Mouse (Mus musculus): ENCODE results near the gene Pkm.

GRCm38 (mm10) chr9:59680534-59680875 is 24.3 kb downstream of the Pkm start:
- TF ChIP-seq NRF1 (IDR thresholded peaks at IDR 0.05; ENCODE audit: insufficient read depth, low read depth, low read length, poor library complexity, severe bottlenecking) (no peak), POLR2A (IDR thresholded peaks at IDR 0.05; ENCODE audit: control insufficient read depth in 1 of 2, insufficient read depth in 1 of 2, low read depth in 1 of 2, low read length in 2 of 2, poor library complexity in 1 of 2) (no peak), SMC3 (IDR thresholded peaks at IDR 0.05; ENCODE audit: low read depth, low read length) (no peak), CTCF (IDR thresholded peaks at IDR 0.05 in 2 of 3, conservative IDR thresholded peaks at IDR 0.05 in 1 of 3; ENCODE audit: control insufficient read depth in 1 of 3, insufficient read depth in 1 of 3, low read depth in 2 of 3, low read length in 3 of 3, poor library complexity in 1 of 3, severe bottlenecking in 1 of 3) (no peak), ZKSCAN1 (IDR thresholded peaks at IDR 0.05; ENCODE audit: low read depth, low read length) (no peak), EP300 (IDR thresholded peaks at IDR 0.05; ENCODE audit: low read depth in 1 of 2, low read length in 2 of 2) (no peak), MXI1 (IDR thresholded peaks at IDR 0.05; ENCODE audit: low read depth, low read length) (no peak), POLR2AphosphoS2 (IDR thresholded peaks at IDR 0.05; ENCODE audit: low read length) (no peak), MYC (IDR thresholded peaks at IDR 0.05; ENCODE audit: low read depth, low read length) (no peak), ZNF384 (IDR thresholded peaks at IDR 0.05; ENCODE audit: low read depth, low read length) (no peak)

All from MEL (cell line).